Mouse (Mus musculus) bone marrow, adult 2 months (tissue): ENCODE measurements at regions not wholly inside any gene's neighbourhood (a gene's known extent, or its start where the extent isn't known, plus 50 kb on each side); places are given as distances from the start of the nearest gene placed in this dataset.

Experiments
- CTCF ChIP-seq: fragments of 200-500 bp; IDR thresholded peaks from 2 replicates; pipeline ENCODE4 v1.5.1; 2011; ENCODE audit warnings: low read length, control low read depth; ENCODE audit not compliant: control insufficient read depth, insufficient read depth
- POLR2A ChIP-seq: fragments of 200-500 bp; IDR thresholded peaks from 2 replicates; pipeline ENCODE4 v1.6.1; 2011; ENCODE audit warnings: low read depth, mild to moderate bottlenecking, control low read depth, low read length, borderline replicate concordance; ENCODE audit not compliant: control insufficient read depth

- TF ChIP-seq CTCF (no peak), POLR2A (no peak)
Observed at GRCm38 (mm10) chr14:102621546-102621945, 360.9 kb downstream of the Kctd12 start.
